Mouse (Mus musculus) left cerebral cortex, postnatal 4 days (tissue): ENCODE results near the gene Ankrd49. TPM values are rescaled to one million over a fixed set of nuclear protein-coding genes. Genes with fewer than 3 reads are reported as not detected.

Experiments used
- DNase-seq: peaks from one replicate; pipeline ENCODE4 v3.0.0-alpha.2; 2022
- intact Hi-C: fragments of 180-260 bp; cut with DNase I; formaldehyde crosslinking; loops from one replicate; pipeline ENCODE4 v1.15.1; 2025
- total RNA-seq, 2 experiments: library from RNA; stranded (reverse); gene quantifications; 2 replicates each; pipeline ENCODE4 v1.2.3; 2021

Ankrd49 gene
- 10 to 100 TPM; 17.8 to 22.3 TPM for total RNA-seq

GRCm38 (mm10) chr9:14784039-14785002 lies at the start of gene Ankrd49, which contains the start of gene Mre11a:
Ankrd49 (minus strand) TSS chr9:14784856.
Mre11a (plus strand) TSS chr9:14784654.
- intact Hi-C loops, result loop anchor here (10.0 kb wide), 1 partner anchor 230 kb away; no protein-coding TSS in a partner anchor

GRCm38 (mm10) chr9:14832046-14832445 lies 47.4 kb upstream of the Ankrd49 start:
- intact Hi-C loops, result no loop called here
- DNase-seq, result no peak

More at GRCm38 (mm10) chr9:14784039-14785002, at the start of gene Ankrd49, which contains the start of gene Mre11a:
- peak; percentile 91 for DNase-seq

GRCm38 (mm10) chr9:14827875-14828274 lies 43.2 kb upstream of the Ankrd49 start:
- intact Hi-C loops, result no loop called here
- no peak for DNase-seq

- DNase-seq, result no peak
- intact Hi-C loops, result no loop called here
Measured at GRCm38 (mm10) chr9:14824840-14825239, 40.2 kb upstream of the Ankrd49 start.

- intact Hi-C loops, result no loop called here
Measured at GRCm38 (mm10) chr9:14821396-14821795, 36.7 kb upstream of the Ankrd49 start.

GRCm38 (mm10) chr9:14810111-14810510 lies 25.5 kb upstream of the Ankrd49 start:
- intact Hi-C loops, result no loop called here
- no peak for DNase-seq

More at GRCm38 (mm10) chr9:14821396-14821795, 36.7 kb upstream of the Ankrd49 start:
- no peak for DNase-seq

GRCm38 (mm10) chr9:14806786-14807185 lies 22.1 kb upstream of the Ankrd49 start:
- intact Hi-C loops, result no loop called here
- DNase-seq, result no peak

GRCm38 (mm10) chr9:14805714-14806113 lies 21.1 kb upstream of the Ankrd49 start:
- DNase-seq, result no peak
- intact Hi-C loops, result no loop called here

- DNase-seq, result no peak
- intact Hi-C loops, result loop anchor here (10.0 kb wide), 1 partner anchor 227 kb away; no protein-coding TSS in a partner anchor
Measured at GRCm38 (mm10) chr9:14787356-14787755, 2.7 kb upstream of the Ankrd49 start.

- intact Hi-C loops, result no loop called here
- no peak for DNase-seq
Measured at GRCm38 (mm10) chr9:14778341-14778740, 6.3 kb downstream of the Ankrd49 start.

GRCm38 (mm10) chr9:14773813-14774212 lies 10.8 kb downstream of the Ankrd49 start:
- no peak for DNase-seq
- intact Hi-C loops, result no loop called here

GRCm38 (mm10) chr9:14772074-14772473 lies 12.6 kb downstream of the Ankrd49 start:
- no peak for DNase-seq
- intact Hi-C loops, result no loop called here

- intact Hi-C loops, result no loop called here
- peak; percentile 13 for DNase-seq
Measured at GRCm38 (mm10) chr9:14770803-14771471, 13.7 kb downstream of the Ankrd49 start, which contains the start of gene 1700012B09Rik. 1700012B09Rik (minus strand) TSS chr9:14771030.

GRCm38 (mm10) chr9:14769811-14770210 lies 14.8 kb downstream of the Ankrd49 start:
- intact Hi-C loops, result loop anchor here (10.0 kb wide), 1 partner anchor 245 kb away; no protein-coding TSS in a partner anchor

GRCm38 (mm10) chr9:14764765-14765164 lies 19.9 kb downstream of the Ankrd49 start:
- intact Hi-C loops, result loop anchor here (10.0 kb wide), 1 partner anchor 240 kb away; no protein-coding TSS in a partner anchor
- peak; percentile 45 for DNase-seq

More at GRCm38 (mm10) chr9:14769811-14770210, 14.8 kb downstream of the Ankrd49 start:
- no peak for DNase-seq

GRCm38 (mm10) chr9:14759261-14759660 lies 25.4 kb downstream of the Ankrd49 start:
- intact Hi-C loops, result no loop called here
- DNase-seq, result no peak

- no peak for DNase-seq
- intact Hi-C loops, result no loop called here
Measured at GRCm38 (mm10) chr9:14758590-14758989, 26.1 kb downstream of the Ankrd49 start.

GRCm38 (mm10) chr9:14754469-14754868 lies 30.2 kb downstream of the Ankrd49 start:
- intact Hi-C loops, result no loop called here
- no peak for DNase-seq

- intact Hi-C loops, result no loop called here
Measured at GRCm38 (mm10) chr9:14753947-14754346, 30.7 kb downstream of the Ankrd49 start.

GRCm38 (mm10) chr9:14752001-14752522 lies 32.6 kb downstream of the Ankrd49 start, which contains the start of gene Fut4:
Fut4 (minus strand) TSS chr9:14752393.
- DNase-seq, result peak; percentile 17
- intact Hi-C loops, result no loop called here

More at GRCm38 (mm10) chr9:14753947-14754346, 30.7 kb downstream of the Ankrd49 start:
- no peak for DNase-seq
